Mouse (Mus musculus): Measurements from ENCODE around the gene Rps15. TPM values are rescaled to one million over a fixed set of nuclear protein-coding genes. Genes with fewer than 3 reads are reported as not detected.

Gene Rps15
- polyA plus RNA-seq, 1 experiment from 2014 or later = 1,071 TPM

DNA sequence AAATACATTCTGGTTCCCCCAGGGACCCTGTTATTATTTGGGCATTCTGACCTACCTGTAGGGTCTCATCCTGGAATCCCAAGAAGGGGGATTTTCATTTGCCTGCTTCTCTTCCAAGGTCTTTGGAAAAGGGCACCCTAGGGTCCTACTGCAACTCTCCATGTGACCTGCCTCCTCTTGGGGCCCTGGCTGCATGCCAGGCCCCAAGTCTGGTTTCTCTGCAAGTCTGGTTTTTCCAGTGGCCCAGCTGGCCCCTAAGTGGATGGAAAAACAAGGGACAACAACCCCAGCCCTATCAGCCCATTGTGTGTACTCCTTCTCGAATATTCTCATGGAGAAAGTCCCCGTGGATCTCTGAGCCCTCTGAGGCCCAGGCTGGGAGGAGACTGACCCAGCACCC lies 38.6 kb downstream of the Rps15 start:
- Histone ChIP-seq H3K36me3 (ENCODE audit: control insufficient read depth, insufficient read depth, low read length) (no peaks in the 10 kb centered on the region), H3K27ac (replicated peaks; ENCODE audit: low read depth, low read length) (no peak overlapping the region), H3K9me3 (ENCODE audit: control insufficient read depth, low read length) (no peaks in the 10 kb centered on the region), H3K9ac (ENCODE audit: low read length) (0 out of 2 replicates have a peak overlapping the region, but pooled peaks have one; percentile 50), H3K4me1 (ENCODE audit: control insufficient read depth, insufficient read depth, low read length) (peaks cover 13% of the 10 kb centered on the region), H3K27me3 (ENCODE audit: control insufficient read depth, insufficient read depth, low read length) (peaks cover 3% of the 10 kb centered on the region; the same call in 1 of the 2 replicates), H3K4me3 (ENCODE audit: low read depth, low read length) (no peak overlapping the region; the same call in 1 of the 2 replicates), H3K4me2 (ENCODE audit: low read depth, severe bottlenecking) (no peak overlapping the region; the same call in 1 of the 2 replicates)
- no peak for ATAC-seq (ENCODE audit: insufficient number of reproducible peaks, low FRiP score, low TSS enrichment, low read depth)
- no peak for DNase-seq (ENCODE audit: low spot score)
- 77% methylated on average over 2 of the region's 2 CpGs for WGBS

DNA sequence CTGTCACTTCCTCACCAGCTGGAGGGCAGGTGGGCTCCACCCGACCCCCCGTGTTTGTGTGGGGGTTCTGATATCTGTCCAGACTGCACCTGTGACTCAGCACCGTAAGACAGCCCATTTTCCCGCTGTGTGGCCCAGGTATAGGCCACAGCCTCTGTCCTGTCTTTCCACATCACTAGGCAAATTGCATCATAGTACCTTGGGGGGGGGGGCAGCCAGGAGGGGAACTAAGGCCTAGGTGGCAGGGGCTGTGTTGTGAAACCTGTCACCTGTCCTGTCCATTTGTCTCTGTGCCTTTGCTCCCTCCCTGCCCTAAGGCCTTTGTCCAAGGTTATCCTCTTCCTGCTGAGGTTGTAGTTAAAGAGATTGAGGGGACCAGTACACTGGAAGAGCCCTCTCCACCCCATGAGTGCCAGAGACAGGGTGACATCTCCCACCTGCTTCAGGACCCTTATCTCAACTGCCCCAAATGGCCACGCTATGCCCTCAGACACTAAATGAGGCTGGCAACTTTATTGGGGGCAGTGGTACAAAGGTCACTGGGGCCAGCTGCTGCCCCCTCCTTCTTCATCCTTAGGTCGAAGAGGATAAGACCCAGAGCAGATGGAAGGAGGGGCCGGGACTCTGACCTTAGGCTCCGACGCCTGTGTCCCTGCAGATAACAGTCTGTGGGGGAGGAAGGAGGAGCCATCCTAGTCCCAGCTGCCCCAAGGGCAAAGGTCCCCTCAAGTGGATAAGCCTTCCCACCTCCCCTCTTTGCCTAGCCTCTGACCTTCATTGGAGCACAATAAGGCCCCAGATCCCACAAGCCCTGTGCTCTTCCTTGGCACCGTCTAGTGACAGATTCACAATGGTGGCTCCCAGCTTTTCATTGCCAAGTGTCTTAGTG lies 39.6 kb downstream of the Rps15 start:
- WGBS = 53% methylated on average over 10 of the region's 10 CpGs
- H3K9ac ChIP-seq (ENCODE audit: low read length) = no peak overlapping the region
- H3K27ac ChIP-seq (replicated peaks; ENCODE audit: low read depth, low read length) = no peak overlapping the region
- no peak overlapping the region; the same call in 1 of the 2 replicates for H3K4me2 ChIP-seq (ENCODE audit: low read depth, severe bottlenecking)
- ATAC-seq (ENCODE audit: insufficient number of reproducible peaks, low FRiP score, low TSS enrichment, low read depth) (no peak), DNase-seq (ENCODE audit: low spot score) (no peak)
- H3K36me3 ChIP-seq (ENCODE audit: control insufficient read depth, insufficient read depth, low read length) = no peaks in the 10 kb centered on the region
- H3K4me3 ChIP-seq (ENCODE audit: low read depth, low read length) = no peak overlapping the region
- peaks cover 3% of the 10 kb centered on the region; the same call in 1 of the 2 replicates for H3K27me3 ChIP-seq (ENCODE audit: control insufficient read depth, insufficient read depth, low read length)
- H3K4me1 ChIP-seq (ENCODE audit: control insufficient read depth, insufficient read depth, low read length) = peaks cover 13% of the 10 kb centered on the region
- no peaks in the 10 kb centered on the region for H3K9me3 ChIP-seq (ENCODE audit: control insufficient read depth, low read length)

DNA sequence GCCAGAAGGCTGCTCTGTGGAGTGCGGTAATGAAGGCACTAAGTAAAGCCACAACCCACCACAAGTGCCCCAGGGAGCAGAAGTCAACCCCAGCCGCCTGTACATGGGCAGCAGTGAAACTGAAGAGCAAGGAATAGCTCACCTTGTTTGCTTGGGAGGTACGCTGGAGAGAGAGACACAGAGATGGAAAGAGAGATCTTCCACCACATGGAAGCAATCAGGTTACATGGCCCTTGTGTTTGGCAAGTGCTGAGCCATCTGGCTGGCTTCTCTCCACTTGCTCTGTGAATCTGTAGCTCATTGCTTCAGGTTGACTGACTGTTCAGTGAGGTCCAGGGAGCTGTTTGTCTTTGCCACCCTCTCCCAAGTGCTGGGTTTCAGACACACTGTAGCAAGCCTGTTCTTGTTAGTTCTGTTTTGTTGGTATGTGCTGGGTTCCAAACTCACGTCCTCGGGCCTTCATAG lies 40.3 kb downstream of the Rps15 start:
- Histone ChIP-seq H3K27me3 (ENCODE audit: control insufficient read depth, insufficient read depth, low read length) (peaks cover 3% of the 10 kb centered on the region; the same call in 1 of the 2 replicates), H3K9me3 (ENCODE audit: control insufficient read depth, low read length) (no peaks in the 10 kb centered on the region), H3K4me1 (ENCODE audit: control insufficient read depth, insufficient read depth, low read length) (peaks cover 13% of the 10 kb centered on the region), H3K9ac (ENCODE audit: low read length) (no peak overlapping the region), H3K27ac (replicated peaks; ENCODE audit: low read depth, low read length) (no peak overlapping the region), H3K36me3 (ENCODE audit: control insufficient read depth, insufficient read depth, low read length) (no peaks in the 10 kb centered on the region), H3K4me3 (ENCODE audit: low read depth, low read length) (no peak overlapping the region), H3K4me2 (ENCODE audit: low read depth, severe bottlenecking) (no peak overlapping the region; the same call in 1 of the 2 replicates)
- no peak for DNase-seq (ENCODE audit: low spot score)
- ATAC-seq (ENCODE audit: insufficient number of reproducible peaks, low FRiP score, low TSS enrichment, low read depth) = no peak
- WGBS = 81% methylated on average over 5 of the region's 5 CpGs

DNA sequence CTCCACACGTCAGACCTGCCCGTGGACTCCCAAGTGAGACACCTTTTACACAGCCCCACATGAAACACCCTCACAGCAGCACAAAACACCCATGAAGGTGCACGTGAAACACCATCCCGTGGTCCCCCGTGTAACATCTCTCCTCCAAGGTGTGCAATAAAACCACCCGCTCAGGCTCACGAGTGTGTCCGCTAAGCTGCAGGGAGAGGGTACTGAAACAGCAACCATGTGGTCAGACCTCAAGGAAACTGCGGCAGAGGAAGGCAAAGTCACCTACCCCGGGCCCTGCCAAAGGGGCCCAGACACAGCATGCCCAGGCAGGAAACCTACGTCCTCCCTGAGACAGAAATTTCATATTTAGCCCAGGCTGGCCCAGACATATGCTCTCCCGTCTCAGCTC lies 44.0 kb downstream of the Rps15 start:
- ATAC-seq (ENCODE audit: insufficient number of reproducible peaks, low FRiP score, low TSS enrichment, low read depth) (no peak), DNase-seq (ENCODE audit: low spot score) (no peak)
- 79% methylated on average over 12 of the region's 12 CpGs for WGBS
- Histone ChIP-seq H3K27ac (replicated peaks; ENCODE audit: low read depth, low read length) (no peak overlapping the region), H3K4me3 (ENCODE audit: low read depth, low read length) (no peak overlapping the region), H3K9me3 (ENCODE audit: control insufficient read depth, low read length) (no peaks in the 10 kb centered on the region), H3K4me2 (ENCODE audit: low read depth, severe bottlenecking) (no peak overlapping the region), H3K9ac (ENCODE audit: low read length) (no peak overlapping the region), H3K36me3 (ENCODE audit: control insufficient read depth, insufficient read depth, low read length) (no peaks in the 10 kb centered on the region), H3K27me3 (ENCODE audit: control insufficient read depth, insufficient read depth, low read length) (peaks cover 12% of the 10 kb centered on the region), H3K4me1 (ENCODE audit: control insufficient read depth, insufficient read depth, low read length) (no peaks in the 10 kb centered on the region)

DNA sequence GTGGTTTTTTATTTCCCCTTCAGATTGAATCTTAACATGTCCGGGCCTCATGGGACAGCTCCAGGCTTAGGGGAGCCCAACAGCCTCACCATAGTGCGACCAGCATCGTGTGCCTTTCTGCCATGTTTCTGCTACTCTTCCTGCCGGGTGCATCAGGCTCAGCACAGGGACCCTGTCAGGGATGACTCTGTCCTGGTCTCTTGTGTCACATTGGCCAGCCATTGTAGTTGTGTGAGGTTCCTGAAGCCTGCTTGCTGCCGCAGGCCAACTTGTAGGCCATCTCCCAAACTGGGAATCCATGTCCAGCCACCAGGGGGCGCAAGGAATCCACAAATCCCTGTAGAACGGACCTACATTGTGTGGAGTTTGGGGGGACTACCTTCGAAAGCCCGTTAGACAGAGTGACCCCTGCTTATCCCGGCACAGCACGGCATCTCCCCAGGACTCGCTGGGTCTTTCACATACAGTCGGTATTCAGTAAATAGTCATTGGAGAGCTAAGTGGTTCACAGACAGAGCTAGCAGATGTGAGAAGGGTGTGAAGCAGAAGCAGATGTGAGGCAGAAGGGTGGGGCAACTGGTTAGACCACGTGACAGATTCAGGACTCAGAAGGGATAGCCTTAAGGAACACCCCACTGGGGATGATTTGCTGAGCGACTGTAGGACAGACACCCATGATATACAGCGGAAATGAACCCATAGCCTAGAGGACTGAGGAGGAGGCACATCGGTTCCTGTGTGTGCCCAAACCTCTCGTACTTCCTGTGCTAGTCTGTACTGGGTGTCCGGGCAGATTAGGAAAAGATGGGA lies 47.9 kb downstream of the Rps15 start:
- WGBS = 23% methylated on average over 19 of the region's 19 CpGs
- no peaks in the 10 kb centered on the region for H3K9me3 ChIP-seq (ENCODE audit: control insufficient read depth, low read length)
- DNase-seq (ENCODE audit: low spot score) (peak; percentile 92), ATAC-seq (ENCODE audit: insufficient number of reproducible peaks, low FRiP score, low TSS enrichment, low read depth) (no peak)
- peaks cover 51% of the 10 kb centered on the region for H3K27me3 ChIP-seq (ENCODE audit: control insufficient read depth, insufficient read depth, low read length)
- H3K36me3 ChIP-seq (ENCODE audit: control insufficient read depth, insufficient read depth, low read length) = no peaks in the 10 kb centered on the region
- no peak overlapping the region for H3K4me2 ChIP-seq (ENCODE audit: low read depth, severe bottlenecking)
- no peak overlapping the region for H3K27ac ChIP-seq (replicated peaks; ENCODE audit: low read depth, low read length)
- H3K9ac ChIP-seq (ENCODE audit: low read length) = no peak overlapping the region
- no peak overlapping the region for H3K4me3 ChIP-seq (ENCODE audit: low read depth, low read length)
- H3K4me1 ChIP-seq (ENCODE audit: control insufficient read depth, insufficient read depth, low read length) = peaks cover 7% of the 10 kb centered on the region

DNA sequence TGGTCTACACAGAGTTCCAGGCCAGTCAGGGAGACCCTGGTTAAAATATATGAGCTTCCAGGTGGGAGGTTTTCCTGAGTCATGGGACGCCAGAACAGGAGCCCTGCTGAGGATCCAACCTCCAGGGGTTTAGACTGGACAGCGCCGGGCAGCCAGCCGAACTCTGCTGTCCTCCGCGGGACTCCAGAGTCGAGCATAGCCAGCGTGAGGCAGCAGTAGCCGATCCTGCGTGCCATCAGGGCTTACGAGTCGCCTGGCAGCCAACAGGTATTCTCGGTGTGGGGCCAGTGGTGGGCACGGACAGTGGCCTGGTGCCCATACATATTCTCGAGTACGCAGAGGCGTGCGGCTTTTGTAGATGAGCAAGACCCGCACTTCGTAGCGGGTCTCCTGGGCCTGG lies 48.8 kb downstream of the Rps15 start:
- no peak for DNase-seq (ENCODE audit: low spot score)
- ATAC-seq (ENCODE audit: insufficient number of reproducible peaks, low FRiP score, low TSS enrichment, low read depth) = no peak

DNA sequence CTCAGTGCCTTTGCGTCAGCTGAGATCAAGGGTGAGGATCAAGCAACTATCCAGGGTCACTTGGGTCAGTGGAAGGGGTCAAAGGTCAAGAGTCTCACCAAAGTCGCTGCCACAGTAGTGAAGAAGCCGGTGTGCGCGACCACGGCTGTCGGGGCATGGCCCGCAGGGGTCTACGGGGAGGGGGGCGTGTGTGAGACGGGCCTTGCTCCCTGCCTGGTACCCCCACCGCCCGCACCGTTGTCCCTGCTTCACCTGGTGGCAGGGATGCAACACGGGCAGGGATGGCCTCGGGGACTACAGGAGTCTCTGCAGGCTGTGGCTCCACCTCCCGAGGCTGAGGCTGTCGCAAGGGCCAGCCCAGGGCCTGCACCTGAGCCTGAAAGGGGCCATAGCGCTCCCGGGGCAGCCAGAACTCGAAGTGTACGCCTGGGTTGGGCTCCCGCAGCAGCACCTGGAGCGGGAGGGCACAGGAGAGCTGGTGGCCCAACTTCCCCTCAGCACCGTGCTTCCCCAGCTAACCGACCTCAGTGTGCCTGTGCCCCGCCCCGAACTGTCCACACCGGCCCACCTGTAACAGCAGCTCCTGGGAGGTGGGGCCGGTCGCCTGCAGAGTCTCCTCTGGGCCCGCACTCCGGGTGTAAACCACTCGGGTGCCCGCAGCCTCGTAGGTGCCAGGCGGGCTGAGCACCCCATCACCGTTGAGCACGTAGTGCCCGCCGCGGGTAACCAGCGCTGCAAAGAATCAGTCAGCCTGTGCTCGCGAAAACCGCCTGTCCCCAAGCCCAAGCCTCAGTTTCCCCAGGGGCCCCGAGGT lies 49.4 kb downstream of the Rps15 start:
- whole genome bisulfite sequencing = 3% methylated on average over 45 of the region's 47 CpGs

More for the DNA sequence above, 48.8 kb downstream of the Rps15 start:
- H3K4me1 ChIP-seq (ENCODE audit: control insufficient read depth, insufficient read depth, low read length) = peaks cover 7% of the 10 kb centered on the region
- WGBS = 18% methylated on average over 21 of the region's 21 CpGs
- no peaks in the 10 kb centered on the region for H3K36me3 ChIP-seq (ENCODE audit: control insufficient read depth, insufficient read depth, low read length)
- no peaks in the 10 kb centered on the region for H3K9me3 ChIP-seq (ENCODE audit: control insufficient read depth, low read length)
- no peak overlapping the region for H3K4me3 ChIP-seq (ENCODE audit: low read depth, low read length)
- H3K4me2 ChIP-seq (ENCODE audit: low read depth, severe bottlenecking) = no peak overlapping the region
- no peak overlapping the region for H3K9ac ChIP-seq (ENCODE audit: low read length)
- H3K27ac ChIP-seq (replicated peaks; ENCODE audit: low read depth, low read length) = no peak overlapping the region
- H3K27me3 ChIP-seq (ENCODE audit: control insufficient read depth, insufficient read depth, low read length) = peaks cover 60% of the 10 kb centered on the region

More for the DNA sequence above, 49.4 kb downstream of the Rps15 start:
- ATAC-seq (ENCODE audit: insufficient number of reproducible peaks, low FRiP score, low TSS enrichment, low read depth) (no peak), DNase-seq (ENCODE audit: low spot score) (peak; percentile 34)
- Histone ChIP-seq H3K4me2 (ENCODE audit: low read depth, severe bottlenecking) (peak overlapping the region; percentile 37; the same call in 1 of the 2 replicates), H3K27me3 (ENCODE audit: control insufficient read depth, insufficient read depth, low read length) (peaks cover 66% of the 10 kb centered on the region), H3K36me3 (ENCODE audit: control insufficient read depth, insufficient read depth, low read length) (no peaks in the 10 kb centered on the region), H3K4me3 (ENCODE audit: low read depth, low read length) (peak overlapping the region; percentile 8; the same call in 1 of the 2 replicates), H3K4me1 (ENCODE audit: control insufficient read depth, insufficient read depth, low read length) (peaks cover 7% of the 10 kb centered on the region), H3K9ac (ENCODE audit: low read length) (no peak overlapping the region), H3K27ac (replicated peaks; ENCODE audit: low read depth, low read length) (no peak overlapping the region), H3K9me3 (ENCODE audit: control insufficient read depth, low read length) (no peaks in the 10 kb centered on the region)

Measured in limb, embryonic 11.5 days (tissue).